Mouse (Mus musculus) ES-Bruce4 (cell line): ENCODE measurements around the gene Psmd14. TPM values are rescaled to one million over a fixed set of nuclear protein-coding genes. Genes with fewer than 3 reads are reported as not detected.

Source experiments
- H3K27ac ChIP-seq: 2 replicates; pipeline ENCODE4 v1.5.1; 2012; ENCODE audit warnings: low read length, inconsistent platforms; ENCODE audit not compliant: insufficient read depth
- H3K27me3 ChIP-seq: 2 replicates; pipeline ENCODE4 v1.6.1; 2012; ENCODE audit warnings: mild to moderate bottlenecking, low read length, inconsistent platforms; ENCODE audit not compliant: control insufficient read depth, poor library complexity, insufficient read depth, severe bottlenecking
- H3K36me3 ChIP-seq: 2 replicates; pipeline ENCODE4 v1.6.1; 2012; ENCODE audit warnings: inconsistent platforms, mild to moderate bottlenecking, low read length, moderate library complexity; ENCODE audit not compliant: control insufficient read depth, poor library complexity, insufficient read depth, severe bottlenecking
- H3K4me1 ChIP-seq: one replicate; pipeline ENCODE4 v1.8.1; 2011; ENCODE audit warnings: low read length; ENCODE audit not compliant: control insufficient read depth, insufficient read depth
- H3K4me3 ChIP-seq: 2 replicates; pipeline ENCODE4 v1.5.1; 2011; ENCODE audit warnings: low read depth, mild to moderate bottlenecking, low read length
- H3K9ac ChIP-seq: 2 replicates; pipeline ENCODE4 v1.6.1; 2012; ENCODE audit warnings: low read depth, mild to moderate bottlenecking, inconsistent platforms; ENCODE audit not compliant: poor library complexity, severe bottlenecking
- H3K9me3 ChIP-seq: replicated peaks from 2 replicates; pipeline ENCODE4 v1.6.1; 2012; ENCODE audit warnings: mild to moderate bottlenecking, low read length, inconsistent platforms; ENCODE audit not compliant: control insufficient read depth, poor library complexity, insufficient read depth, severe bottlenecking
- CTCF ChIP-seq: IDR thresholded peaks from one replicate; pipeline ENCODE4 v1.8.1; 2011; ENCODE audit warnings: low read depth, low read length
- EP300 ChIP-seq: IDR thresholded peaks from 2 replicates; pipeline ENCODE4 v1.6.1; 2011; ENCODE audit warnings: low read depth, low read length; ENCODE audit not compliant: insufficient read depth
- POLR2A ChIP-seq: IDR thresholded peaks from one replicate; pipeline ENCODE4 v1.8.1; 2011; ENCODE audit warnings: low read length; ENCODE audit not compliant: insufficient read depth
- polyA plus RNA-seq: library from polyadenylated mRNA; stranded (reverse); fragments of >200 nt; gene quantifications from 2 replicates; pipeline ENCODE4 v1.2.4, GENCODE M21; 2011; ENCODE audit warnings: low read depth; ENCODE audit not compliant: missing spikeins, insufficient read depth, insufficient read length

Gene Psmd14
- polyA plus RNA-seq, 1 experiment = 266 TPM

DNA sequence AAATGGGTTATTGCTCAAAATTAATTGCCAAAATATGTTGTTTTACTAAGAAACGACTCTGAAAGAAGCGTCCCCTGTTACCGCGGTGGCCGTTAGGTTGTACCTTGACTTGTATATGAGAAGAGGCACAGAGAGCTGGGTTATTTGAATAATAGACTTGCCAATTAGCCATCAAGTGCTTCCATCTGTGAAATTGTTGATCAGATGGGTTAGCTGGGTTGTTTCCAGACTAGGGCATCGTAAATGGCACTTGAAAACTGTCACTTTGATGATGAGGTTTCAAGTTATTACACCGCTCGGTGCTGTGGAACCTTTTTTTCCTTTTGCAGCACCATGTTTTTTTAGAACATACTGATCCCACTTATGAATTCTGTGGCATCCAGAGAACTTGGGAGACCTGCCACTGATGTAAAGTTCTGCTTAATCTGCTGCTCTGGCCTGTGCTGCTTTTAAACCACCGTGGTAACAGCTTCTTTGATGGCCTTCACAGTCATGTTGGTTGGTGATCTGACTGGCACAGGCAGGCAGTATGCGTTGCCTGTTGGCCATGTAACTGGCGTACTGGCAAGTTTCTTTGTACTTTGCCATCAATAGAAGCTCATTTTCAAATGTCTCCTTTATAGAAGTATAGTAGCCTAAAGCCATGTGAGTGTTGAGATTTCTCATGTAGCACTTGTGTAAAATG, 21.4 kb downstream of the Psmd14 start:
- no peak overlapping the region for H3K27ac ChIP-seq
- H3K36me3 ChIP-seq = no peaks in the 10 kb centered on the region
- no peaks in the 10 kb centered on the region for H3K9me3 ChIP-seq
- H3K27me3 ChIP-seq = no peaks in the 10 kb centered on the region
- no peaks in the 10 kb centered on the region for H3K4me1 ChIP-seq
- no peak overlapping the region for H3K9ac ChIP-seq
- H3K4me3 ChIP-seq = no peak overlapping the region
- TF ChIP-seq EP300 (no peak), POLR2A (no peak), CTCF (no peak)

DNA sequence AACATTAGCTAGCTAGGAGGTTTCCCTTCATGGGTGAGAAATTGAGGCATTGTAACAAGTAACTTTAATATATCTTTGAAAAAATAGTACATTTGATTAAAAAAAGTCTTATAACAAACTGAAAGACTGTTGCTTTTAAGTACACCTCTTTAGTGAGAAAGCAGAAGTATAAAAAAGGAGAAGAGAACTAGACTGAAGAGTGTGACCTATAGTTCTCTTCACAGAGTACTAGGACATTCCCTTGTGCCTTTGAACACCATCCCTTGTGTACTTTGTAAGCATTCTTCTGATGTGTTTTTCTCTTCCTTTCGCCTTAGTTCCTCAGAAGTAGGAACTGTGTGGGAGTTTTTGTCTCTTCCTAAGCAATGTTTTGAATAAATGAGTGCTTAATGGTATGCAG, 22.7 kb downstream of the Psmd14 start:
- Histone ChIP-seq H3K4me1 (no peaks in the 10 kb centered on the region), H3K4me3 (no peak overlapping the region), H3K9me3 (no peaks in the 10 kb centered on the region), H3K36me3 (no peaks in the 10 kb centered on the region), H3K27ac (no peak overlapping the region), H3K9ac (no peak overlapping the region), H3K27me3 (no peaks in the 10 kb centered on the region)
- TF ChIP-seq EP300 = no peak
- no peak for TF ChIP-seq POLR2A
- TF ChIP-seq CTCF = no peak

DNA sequence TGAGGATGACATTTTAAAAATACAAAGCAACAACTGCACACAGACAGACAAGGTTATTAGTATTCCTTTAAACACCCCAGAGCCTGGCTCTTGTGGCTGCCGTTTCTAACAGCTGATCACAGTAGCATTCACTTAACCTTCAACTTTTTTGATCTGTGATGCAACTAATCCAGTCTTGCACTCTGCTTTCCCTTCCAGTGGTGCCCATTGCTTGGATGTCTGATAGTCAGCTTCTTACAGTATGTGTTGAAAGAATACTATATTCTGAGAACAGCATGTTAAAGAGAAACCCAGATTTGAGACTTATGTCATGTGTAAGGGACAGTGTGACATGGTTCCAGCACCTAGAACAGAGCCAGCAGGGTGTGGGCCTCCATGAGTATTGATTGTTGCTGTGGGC, 34.6 kb downstream of the Psmd14 start:
- TF ChIP-seq CTCF (no peak), EP300 (no peak), POLR2A (no peak)
- Histone ChIP-seq H3K27ac (no peak overlapping the region), H3K27me3 (no peaks in the 10 kb centered on the region), H3K9ac (no peak overlapping the region), H3K4me3 (no peak overlapping the region), H3K4me1 (no peaks in the 10 kb centered on the region), H3K36me3 (no peaks in the 10 kb centered on the region), H3K9me3 (no peaks in the 10 kb centered on the region)

DNA sequence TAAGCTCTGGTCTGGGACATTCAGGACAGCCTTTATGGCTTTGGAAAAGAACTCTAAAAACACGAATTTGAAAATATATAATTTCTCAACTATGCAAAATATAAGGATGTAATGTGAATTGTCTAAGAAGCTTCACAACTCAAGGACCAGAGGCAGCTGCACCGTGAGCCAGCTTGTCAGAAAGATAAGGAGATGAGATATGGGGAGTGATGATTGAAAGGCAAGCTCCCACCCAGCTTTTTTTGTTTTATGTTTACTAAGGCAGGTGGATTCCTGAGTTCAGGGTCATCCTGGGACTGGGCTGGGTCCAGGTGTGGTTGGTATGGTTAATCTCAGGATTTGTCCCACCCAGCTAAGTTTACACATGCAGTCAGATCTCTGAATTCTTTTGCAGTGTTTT, 35.1 kb downstream of the Psmd14 start:
- Histone ChIP-seq H3K4me3 (no peak overlapping the region), H3K9me3 (no peaks in the 10 kb centered on the region)

DNA sequence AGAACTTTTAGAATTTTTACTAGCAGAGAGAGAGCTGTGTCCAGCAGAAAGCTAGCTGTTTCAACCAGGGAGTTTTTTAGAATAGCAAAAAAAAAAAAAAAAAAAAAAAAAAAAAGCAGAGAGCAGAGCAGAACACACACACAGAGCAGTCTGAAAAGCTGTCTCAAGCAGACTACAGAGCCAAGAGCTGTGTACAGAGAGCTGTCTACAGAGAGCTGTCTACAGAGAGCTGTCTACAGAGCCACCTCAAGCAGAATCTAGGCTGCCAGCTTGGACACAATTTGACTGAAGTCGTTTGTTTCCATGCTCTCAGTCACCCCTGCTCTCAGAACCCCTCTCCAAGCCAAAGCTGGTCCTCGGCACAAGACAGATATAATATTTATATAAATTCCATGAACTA, 35.9 kb downstream of the Psmd14 start:
- no peak overlapping the region for H3K9ac ChIP-seq
- no peak overlapping the region for H3K27ac ChIP-seq
- no peaks in the 10 kb centered on the region for H3K27me3 ChIP-seq
- H3K4me1 ChIP-seq = no peaks in the 10 kb centered on the region
- no peaks in the 10 kb centered on the region for H3K9me3 ChIP-seq
- H3K4me3 ChIP-seq = no peak overlapping the region
- TF ChIP-seq EP300 (no peak), POLR2A (no peak), CTCF (no peak)
- H3K36me3 ChIP-seq = no peaks in the 10 kb centered on the region

More for the DNA sequence above, 35.1 kb downstream of the Psmd14 start:
- no peaks in the 10 kb centered on the region for H3K27me3 ChIP-seq
- no peak overlapping the region for H3K27ac ChIP-seq
- TF ChIP-seq EP300 (no peak), CTCF (no peak), POLR2A (no peak)
- H3K9ac ChIP-seq = no peak overlapping the region
- no peaks in the 10 kb centered on the region for H3K36me3 ChIP-seq
- no peaks in the 10 kb centered on the region for H3K4me1 ChIP-seq

DNA sequence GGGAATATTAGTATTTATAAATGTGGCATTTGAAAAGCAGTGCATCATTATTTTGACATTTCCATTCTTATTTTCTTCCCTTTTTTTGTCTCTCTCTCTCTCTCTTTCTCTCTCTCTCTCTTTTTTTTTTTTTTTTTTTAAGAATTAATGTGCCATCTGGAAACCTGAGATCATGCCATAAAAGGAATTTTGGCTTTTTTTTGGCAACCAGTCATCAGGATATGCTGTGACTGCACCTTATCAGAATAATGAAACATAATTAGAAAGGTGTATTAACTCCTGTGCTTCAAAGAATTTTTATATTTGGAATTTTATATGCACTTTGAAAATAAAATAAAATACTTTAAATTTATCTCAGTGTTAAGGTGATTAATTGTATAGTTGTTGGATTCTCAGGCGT, 39.2 kb downstream of the Psmd14 start:
- Histone ChIP-seq H3K36me3 (no peaks in the 10 kb centered on the region), H3K27me3 (no peaks in the 10 kb centered on the region), H3K27ac (no peak overlapping the region), H3K9me3 (no peaks in the 10 kb centered on the region), H3K4me3 (no peak overlapping the region), H3K4me1 (no peaks in the 10 kb centered on the region), H3K9ac (no peak overlapping the region)
- TF ChIP-seq POLR2A (no peak), CTCF (no peak), EP300 (no peak)
